Mouse (Mus musculus): ENCODE measurements around the gene Shq1. TPM values are rescaled to one million over a fixed set of nuclear protein-coding genes. Genes with fewer than 3 reads are reported as not detected.

Gene Shq1
- polyA plus RNA-seq, 1 experiment, result 2.7 TPM

DNA sequence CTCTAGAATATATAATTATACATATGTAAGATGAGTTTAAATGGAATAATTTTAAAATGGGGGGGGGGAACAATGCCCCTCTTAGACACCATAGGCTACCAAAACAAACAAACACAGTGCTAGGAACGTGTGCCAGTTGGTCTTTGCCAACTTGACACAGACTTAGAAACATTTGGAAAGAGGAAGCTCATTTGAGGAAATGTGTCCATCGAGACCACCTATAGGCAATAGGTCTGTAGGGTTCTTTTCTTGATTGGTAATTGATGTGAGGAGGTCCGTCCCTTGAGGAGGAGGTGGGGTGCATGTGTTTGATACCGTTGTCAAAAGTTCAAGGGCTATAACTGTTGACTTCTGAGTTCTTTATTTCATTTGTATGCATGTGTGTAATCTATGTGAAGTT is 80.4 kb downstream of the Shq1 start:
- Histone ChIP-seq H3K4me1 (ENCODE audit: control insufficient read depth, insufficient read depth, low read length) (peaks cover 9% of the 10 kb centered on the region), H3K27ac (ENCODE audit: insufficient read depth, low read depth, low read length) (no peak overlapping the region), H3K4me3 (ENCODE audit: insufficient read depth, low read length) (no peak overlapping the region)
- TF ChIP-seq POLR2A (IDR thresholded peaks at IDR 0.05; ENCODE audit: borderline replicate concordance, low read depth, low read length) (no peak), CTCF (IDR thresholded peaks at IDR 0.05; ENCODE audit: low read depth, low read length) (no peak)

DNA sequence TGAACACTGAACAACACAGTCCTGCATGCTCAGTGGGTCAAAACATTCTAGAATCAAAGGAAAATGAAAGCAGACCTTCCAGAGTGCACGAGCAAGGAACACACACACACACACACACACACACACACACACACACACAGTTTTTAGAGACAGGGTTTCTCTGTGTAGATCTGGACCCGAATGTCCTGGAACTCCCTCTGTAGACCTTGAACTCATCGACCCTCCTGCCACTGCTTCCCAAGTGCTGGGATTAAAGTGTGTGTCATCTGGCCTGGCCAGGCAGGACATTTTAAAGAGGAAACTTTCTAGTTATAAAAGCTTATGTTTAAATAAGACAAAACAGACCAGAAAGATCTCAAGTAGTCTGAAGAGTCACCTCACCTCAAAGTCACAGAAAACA is 82.1 kb downstream of the Shq1 start:
- H3K27ac ChIP-seq (ENCODE audit: insufficient read depth, low read depth, low read length), result no peak overlapping the region

GRCm38 (mm10) chr6:100586758-100587157 is 84.2 kb downstream of the Shq1 start:
- no peak for TF ChIP-seq CTCF (IDR thresholded peaks at IDR 0.05; ENCODE audit: low read depth, low read length)
- TF ChIP-seq POLR2A (IDR thresholded peaks at IDR 0.05; ENCODE audit: borderline replicate concordance, low read depth, low read length), result no peak
- Histone ChIP-seq H3K27ac (ENCODE audit: insufficient read depth, low read depth, low read length) (no peak overlapping the region), H3K4me1 (ENCODE audit: control insufficient read depth, insufficient read depth, low read length) (peaks cover 11% of the 10 kb centered on the region), H3K4me3 (ENCODE audit: insufficient read depth, low read length) (no peak overlapping the region)

More for the DNA sequence above, 82.1 kb downstream of the Shq1 start:
- TF ChIP-seq CTCF (IDR thresholded peaks at IDR 0.05; ENCODE audit: low read depth, low read length) (no peak), POLR2A (IDR thresholded peaks at IDR 0.05; ENCODE audit: borderline replicate concordance, low read depth, low read length) (no peak)
- no peak overlapping the region for H3K4me3 ChIP-seq (ENCODE audit: insufficient read depth, low read length)
- peaks cover 9% of the 10 kb centered on the region for H3K4me1 ChIP-seq (ENCODE audit: control insufficient read depth, insufficient read depth, low read length)

DNA sequence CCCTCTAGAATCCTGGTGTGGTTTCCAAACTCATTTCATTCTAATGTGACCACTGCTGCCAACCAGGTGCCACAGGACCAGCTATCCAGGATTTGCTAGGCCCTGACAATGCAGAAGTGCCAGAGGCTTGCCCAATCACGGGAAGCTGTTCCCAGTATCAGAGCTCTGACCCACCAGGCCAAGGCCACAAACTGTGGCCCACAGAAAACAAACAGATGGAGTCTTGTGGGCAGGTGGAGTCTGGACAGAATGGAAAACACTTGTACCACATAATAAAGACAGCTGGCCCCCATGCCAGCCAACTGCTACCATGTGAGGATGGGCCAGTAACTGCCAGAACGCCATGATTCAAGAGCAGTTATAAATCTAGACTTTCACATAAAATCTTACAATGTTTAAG is 89.0 kb downstream of the Shq1 start:
- Histone ChIP-seq H3K4me3 (ENCODE audit: insufficient read depth, low read length) (no peak overlapping the region), H3K4me1 (ENCODE audit: control insufficient read depth, insufficient read depth, low read length) (peaks cover 7% of the 10 kb centered on the region), H3K27ac (ENCODE audit: insufficient read depth, low read depth, low read length) (no peak overlapping the region)
- TF ChIP-seq CTCF (IDR thresholded peaks at IDR 0.05; ENCODE audit: low read depth, low read length) (no peak), POLR2A (IDR thresholded peaks at IDR 0.05; ENCODE audit: borderline replicate concordance, low read depth, low read length) (no peak)

- H3K4me3 ChIP-seq (ENCODE audit: insufficient read depth, low read length), result no peak overlapping the region
- H3K27ac ChIP-seq (ENCODE audit: insufficient read depth, low read depth, low read length), result no peak overlapping the region
- 0 out of 2 replicates have a peak, but pooled peaks cover 2% of the 10 kb centered on the region for H3K4me1 ChIP-seq (ENCODE audit: control insufficient read depth, insufficient read depth, low read length)
- TF ChIP-seq CTCF (IDR thresholded peaks at IDR 0.05; ENCODE audit: low read depth, low read length) (no peak), POLR2A (IDR thresholded peaks at IDR 0.05; ENCODE audit: borderline replicate concordance, low read depth, low read length) (no peak)
Observed at GRCm38 (mm10) chr6:100581056-100581455, 89.9 kb downstream of the Shq1 start.

DNA sequence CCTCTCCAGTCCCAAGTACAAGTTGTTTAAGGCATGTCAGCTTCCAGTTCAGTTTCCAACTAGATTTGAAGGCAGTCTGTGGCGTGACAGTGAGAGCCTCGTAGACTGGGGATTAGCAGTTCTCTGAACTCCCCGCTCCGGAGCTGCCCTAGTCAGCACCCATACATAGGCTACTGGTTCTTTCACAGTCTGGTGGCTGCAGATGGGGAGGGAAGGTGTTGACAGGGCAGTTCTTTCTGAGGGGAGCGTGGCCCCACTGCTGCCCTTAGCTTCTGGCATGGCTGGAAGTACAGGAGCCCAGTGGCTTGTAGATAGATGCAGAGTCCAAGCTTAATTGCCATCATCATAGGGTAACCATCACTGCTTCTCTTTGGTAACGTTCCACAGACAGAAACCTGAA is 93.4 kb downstream of the Shq1 start:
- Histone ChIP-seq H3K4me1 (ENCODE audit: control insufficient read depth, insufficient read depth, low read length) (0 out of 2 replicates have a peak, but pooled peaks cover 2% of the 10 kb centered on the region), H3K27ac (ENCODE audit: insufficient read depth, low read depth, low read length) (no peak overlapping the region), H3K4me3 (ENCODE audit: insufficient read depth, low read length) (no peak overlapping the region)
- no peak for TF ChIP-seq POLR2A (IDR thresholded peaks at IDR 0.05; ENCODE audit: borderline replicate concordance, low read depth, low read length)
- no peak for TF ChIP-seq CTCF (IDR thresholded peaks at IDR 0.05; ENCODE audit: low read depth, low read length)

GRCm38 (mm10) chr6:100576171-100576570 is 94.8 kb downstream of the Shq1 start:
- TF ChIP-seq POLR2A (IDR thresholded peaks at IDR 0.05; ENCODE audit: borderline replicate concordance, low read depth, low read length), result no peak
- no peak for TF ChIP-seq CTCF (IDR thresholded peaks at IDR 0.05; ENCODE audit: low read depth, low read length)
- H3K4me1 ChIP-seq (ENCODE audit: control insufficient read depth, insufficient read depth, low read length), result no peaks in the 10 kb centered on the region

DNA sequence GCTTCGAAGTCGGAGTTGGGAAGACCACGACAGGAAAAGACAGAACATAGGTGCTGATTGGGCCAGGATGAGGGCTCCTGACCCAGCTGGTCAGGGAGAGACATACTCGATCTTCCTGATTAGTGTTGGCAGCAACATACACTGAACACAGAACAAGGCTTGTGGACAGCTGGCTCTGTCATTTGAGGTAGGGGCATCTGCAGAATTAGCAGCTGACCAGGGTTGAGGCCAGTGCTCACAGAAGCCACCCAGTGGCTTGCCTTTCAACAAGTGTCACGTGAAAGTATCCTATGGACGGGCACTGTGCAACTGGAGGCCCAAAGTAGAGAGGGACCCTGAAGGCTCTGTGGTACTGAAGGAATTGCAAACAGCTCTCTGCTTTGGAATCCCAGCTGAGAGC is 104.2 kb downstream of the Shq1 start:
- no peaks in the 10 kb centered on the region for H3K4me1 ChIP-seq (ENCODE audit: control insufficient read depth, insufficient read depth, low read length)
- no peak overlapping the region for H3K27ac ChIP-seq (ENCODE audit: insufficient read depth, low read depth, low read length)
- TF ChIP-seq CTCF (IDR thresholded peaks at IDR 0.05; ENCODE audit: low read depth, low read length), result no peak
- TF ChIP-seq POLR2A (IDR thresholded peaks at IDR 0.05; ENCODE audit: borderline replicate concordance, low read depth, low read length), result no peak
- H3K4me3 ChIP-seq (ENCODE audit: insufficient read depth, low read length), result no peak overlapping the region

More at GRCm38 (mm10) chr6:100576171-100576570, 94.8 kb downstream of the Shq1 start:
- H3K4me3 ChIP-seq (ENCODE audit: insufficient read depth, low read length), result no peak overlapping the region
- H3K27ac ChIP-seq (ENCODE audit: insufficient read depth, low read depth, low read length), result no peak overlapping the region

GRCm38 (mm10) chr6:100564516-100564915 is 106.4 kb downstream of the Shq1 start:
- TF ChIP-seq POLR2A (IDR thresholded peaks at IDR 0.05; ENCODE audit: borderline replicate concordance, low read depth, low read length) (no peak), CTCF (IDR thresholded peaks at IDR 0.05; ENCODE audit: low read depth, low read length) (no peak)
- Histone ChIP-seq H3K4me3 (ENCODE audit: insufficient read depth, low read length) (no peak overlapping the region), H3K4me1 (ENCODE audit: control insufficient read depth, insufficient read depth, low read length) (no peaks in the 10 kb centered on the region), H3K27ac (ENCODE audit: insufficient read depth, low read depth, low read length) (no peak overlapping the region)

DNA sequence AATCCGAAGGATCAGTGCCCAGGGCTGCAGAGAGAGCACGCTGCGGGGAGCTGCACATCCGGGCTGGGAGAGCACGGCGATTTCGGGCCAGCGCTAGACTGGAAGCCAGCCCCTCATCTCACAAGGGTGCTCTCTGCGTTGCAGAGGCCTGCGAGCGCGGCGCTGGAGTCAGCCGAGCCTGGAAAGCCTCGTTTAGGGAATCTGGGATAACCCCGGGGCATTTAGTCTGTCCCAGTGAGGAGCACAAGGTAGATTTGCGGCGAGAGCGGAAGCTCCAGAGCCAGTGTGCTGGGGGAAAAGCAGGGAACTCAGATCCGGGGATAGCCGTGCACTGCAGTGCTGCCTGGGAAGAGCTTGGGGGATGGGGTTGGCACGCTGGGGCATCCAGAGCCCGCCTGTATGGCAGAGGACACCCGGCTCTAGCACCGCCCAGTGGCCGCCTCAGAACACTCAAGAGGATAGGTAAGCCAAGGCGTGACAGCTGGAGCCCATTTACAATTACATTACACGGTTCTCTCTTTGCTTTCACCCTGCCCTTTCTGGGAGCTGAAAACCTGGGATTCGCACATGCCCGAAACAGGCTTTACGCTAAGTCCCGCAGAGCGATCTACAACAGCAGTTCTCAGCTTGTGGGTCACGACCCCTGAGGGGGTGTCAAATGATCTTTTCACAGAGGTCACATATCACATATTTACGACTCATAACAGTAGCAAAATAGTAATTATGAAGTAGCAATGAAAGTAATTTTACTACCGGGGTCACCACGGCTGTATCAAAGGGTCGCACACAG is 107.2 kb downstream of the Shq1 start:
- Histone ChIP-seq H3K4me1 (ENCODE audit: control insufficient read depth, insufficient read depth, low read length) (no peaks in the 10 kb centered on the region), H3K27ac (ENCODE audit: insufficient read depth, low read depth, low read length) (no peak overlapping the region), H3K4me3 (ENCODE audit: insufficient read depth, low read length) (peak overlapping the region; percentile 59)
- TF ChIP-seq CTCF (IDR thresholded peaks at IDR 0.05; ENCODE audit: low read depth, low read length), result peak; percentile 19; the same call in 1 of the 2 replicates
- TF ChIP-seq POLR2A (IDR thresholded peaks at IDR 0.05; ENCODE audit: borderline replicate concordance, low read depth, low read length), result no peak
